Mouse (Mus musculus): ENCODE data around the gene Fbxo11. TPM values are rescaled to one million over a fixed set of nuclear protein-coding genes. Genes with fewer than 3 reads are reported as not detected.
"Not testable (repeated sequence)": the region's sequence is repeated elsewhere in the genome, so short reads cannot be mapped to it uniquely, and the experiment has no call there.

Fbxo11 gene
- polyA plus RNA-seq, 1 experiment from 2014 or later: 39.0 TPM

DNA sequence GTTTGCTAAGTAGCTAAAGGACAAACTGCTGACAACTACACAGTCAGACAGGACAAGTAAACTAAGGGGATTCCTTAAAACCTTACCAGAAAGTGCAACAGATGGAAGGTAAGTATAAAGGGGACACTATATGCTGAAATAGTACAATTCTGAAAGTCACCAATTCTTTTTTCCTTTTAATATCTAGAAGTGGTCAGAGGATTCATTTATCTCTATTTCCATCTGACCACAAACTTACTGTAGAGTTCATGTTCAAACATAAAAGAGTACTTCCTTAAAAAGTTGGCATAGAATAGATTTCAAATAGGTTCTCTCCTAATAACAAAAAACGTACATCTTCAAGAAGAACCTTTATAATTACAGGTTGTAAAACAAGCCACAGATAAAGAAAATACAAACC, 71.8 kb downstream of the Fbxo11 start:
- 93% methylated on average over 1 of the region's 1 CpGs for WGBS
- Histone ChIP-seq H3K4me2 (no peak overlapping the region), H3K9me3 (ENCODE audit: control insufficient read depth, low read length) (no peaks in the 10 kb centered on the region), H3K9ac (ENCODE audit: low read length) (no peak overlapping the region), H3K4me3 (ENCODE audit: low read depth, low read length) (no peak overlapping the region), H3K36me3 (ENCODE audit: control insufficient read depth, insufficient read depth, low read length) (peaks cover 24% of the 10 kb centered on the region; the same call in 1 of the 2 replicates), H3K4me1 (ENCODE audit: control insufficient read depth, insufficient read depth, low read length) (no peaks in the 10 kb centered on the region), H3K27ac (ENCODE audit: low read depth, low read length) (no peak overlapping the region), H3K27me3 (ENCODE audit: control insufficient read depth, insufficient read depth, low read length) (no peaks in the 10 kb centered on the region)
- DNase-seq (ENCODE audit: low spot score, missing footprints): no peak
- ATAC-seq (ENCODE audit: low FRiP score): no peak

- no peak overlapping the region for H3K27ac ChIP-seq (ENCODE audit: low read depth, low read length)
- H3K9ac ChIP-seq (ENCODE audit: low read length): no peak overlapping the region
- H3K4me2 ChIP-seq: no peak overlapping the region
- no peaks in the 10 kb centered on the region for H3K27me3 ChIP-seq (ENCODE audit: control insufficient read depth, insufficient read depth, low read length)
- no peaks in the 10 kb centered on the region for H3K9me3 ChIP-seq (ENCODE audit: control insufficient read depth, low read length)
- 88% methylated on average over 3 of the region's 3 CpGs for WGBS
- ATAC-seq (ENCODE audit: low FRiP score) (no peak), DNase-seq (ENCODE audit: low spot score, missing footprints) (no peak)
- H3K4me3 ChIP-seq (ENCODE audit: low read depth, low read length): no peak overlapping the region
- H3K4me1 ChIP-seq (ENCODE audit: control insufficient read depth, insufficient read depth, low read length): no peaks in the 10 kb centered on the region
- peaks cover 24% of the 10 kb centered on the region; the same call in 1 of the 2 replicates for H3K36me3 ChIP-seq (ENCODE audit: control insufficient read depth, insufficient read depth, low read length)
These were observed 72.9 kb downstream of the Fbxo11 start for GRCm38 (mm10) chr17:87992154-87992553.

DNA sequence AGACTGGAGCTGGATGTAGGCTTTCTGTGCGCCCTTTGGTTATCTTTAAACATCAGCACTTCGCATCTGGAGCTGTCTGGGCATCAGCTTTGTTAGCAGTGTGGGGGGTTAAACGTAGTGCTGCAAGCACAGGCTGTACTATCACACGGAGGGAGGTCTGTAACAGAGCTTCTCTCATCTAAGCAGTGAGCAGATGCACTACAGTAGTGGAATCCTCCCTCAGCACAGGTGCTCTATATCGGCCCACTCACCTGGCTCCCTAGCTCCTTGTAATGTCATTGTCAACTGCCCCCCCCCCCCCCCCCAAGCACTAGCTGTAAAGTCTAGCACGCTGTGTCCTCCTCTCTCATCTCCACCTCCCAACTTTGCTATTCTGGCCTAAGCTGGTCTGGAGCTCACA, 77.6 kb downstream of the Fbxo11 start:
- Histone ChIP-seq H3K4me3 (ENCODE audit: low read depth, low read length) (no peak overlapping the region), H3K9ac (ENCODE audit: low read length) (no peak overlapping the region), H3K36me3 (ENCODE audit: control insufficient read depth, insufficient read depth, low read length) (peaks cover 16% of the 10 kb centered on the region; the same call in 1 of the 2 replicates), H3K4me1 (ENCODE audit: control insufficient read depth, insufficient read depth, low read length) (no peaks in the 10 kb centered on the region), H3K9me3 (ENCODE audit: control insufficient read depth, low read length) (no peaks in the 10 kb centered on the region), H3K27me3 (ENCODE audit: control insufficient read depth, insufficient read depth, low read length) (no peaks in the 10 kb centered on the region), H3K27ac (ENCODE audit: low read depth, low read length) (no peak overlapping the region), H3K4me2 (no peak overlapping the region)
- DNase-seq (ENCODE audit: low spot score, missing footprints): no peak
- 0 out of 2 replicates have a peak, but pooled peaks have one; percentile 42 for ATAC-seq (ENCODE audit: low FRiP score)
- WGBS: 69% methylated on average over 6 of the region's 6 CpGs

- Histone ChIP-seq H3K4me3 (ENCODE audit: low read depth, low read length) (no peak overlapping the region), H3K27me3 (ENCODE audit: control insufficient read depth, insufficient read depth, low read length) (no peaks in the 10 kb centered on the region), H3K9me3 (ENCODE audit: control insufficient read depth, low read length) (no peaks in the 10 kb centered on the region), H3K4me1 (ENCODE audit: control insufficient read depth, insufficient read depth, low read length) (no peaks in the 10 kb centered on the region), H3K9ac (ENCODE audit: low read length) (no peak overlapping the region), H3K27ac (ENCODE audit: low read depth, low read length) (no peak overlapping the region), H3K36me3 (ENCODE audit: control insufficient read depth, insufficient read depth, low read length) (peaks cover 7% of the 10 kb centered on the region; the same call in 1 of the 2 replicates), H3K4me2 (no peak overlapping the region)
- WGBS: 90% methylated on average over 8 of the region's 8 CpGs
- no peak for ATAC-seq (ENCODE audit: low FRiP score)
- no peak for DNase-seq (ENCODE audit: low spot score, missing footprints)
These were observed 79.2 kb downstream of the Fbxo11 start for GRCm38 (mm10) chr17:87985916-87986315.

DNA sequence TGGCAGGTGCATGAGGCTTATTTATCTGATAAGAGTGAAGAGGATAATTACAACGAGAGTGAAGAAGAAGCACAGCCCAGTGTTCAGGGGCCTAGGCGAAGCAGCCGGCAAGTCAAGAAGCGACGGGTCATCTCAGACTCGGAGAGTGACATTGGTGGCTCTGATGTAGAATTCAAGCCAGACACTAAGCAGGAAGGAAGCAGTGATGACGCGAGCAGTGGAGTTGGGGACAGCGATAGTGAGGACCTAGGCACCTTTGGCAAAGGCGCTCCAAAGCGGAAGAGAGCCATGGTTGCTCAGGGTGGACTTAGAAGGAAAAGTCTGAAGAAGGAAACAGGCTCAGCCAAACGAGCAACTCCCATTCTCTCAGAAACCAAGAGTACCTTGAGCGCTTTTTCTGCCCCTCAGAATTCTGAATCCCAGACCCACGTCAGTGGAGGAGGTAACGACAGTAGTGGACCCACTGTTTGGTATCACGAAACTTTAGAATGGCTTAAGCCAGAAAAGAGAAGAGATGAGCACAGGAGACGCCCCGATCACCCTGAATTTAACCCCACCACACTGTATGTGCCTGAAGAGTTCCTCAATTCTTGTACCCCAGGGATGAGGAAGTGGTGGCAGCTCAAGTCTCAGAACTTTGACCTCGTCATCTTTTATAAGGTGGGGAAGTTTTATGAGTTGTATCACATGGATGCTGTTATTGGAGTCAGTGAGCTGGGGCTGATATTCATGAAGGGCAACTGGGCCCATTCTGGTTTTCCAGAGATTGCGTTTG, 80.5 kb downstream of the Fbxo11 start:
- ATAC-seq (ENCODE audit: low FRiP score): no peak
- H3K27me3 ChIP-seq (ENCODE audit: control insufficient read depth, insufficient read depth, low read length): no peaks in the 10 kb centered on the region
- 94% methylated on average over 20 of the region's 20 CpGs for WGBS
- no peak for DNase-seq (ENCODE audit: low spot score, missing footprints)
- no peak overlapping the region for H3K9ac ChIP-seq (ENCODE audit: low read length)
- no peak overlapping the region for H3K4me3 ChIP-seq (ENCODE audit: low read depth, low read length)
- no peaks in the 10 kb centered on the region for H3K9me3 ChIP-seq (ENCODE audit: control insufficient read depth, low read length)
- H3K36me3 ChIP-seq (ENCODE audit: control insufficient read depth, insufficient read depth, low read length): peaks cover 4% of the 10 kb centered on the region; the same call in 1 of the 2 replicates
- H3K27ac ChIP-seq (ENCODE audit: low read depth, low read length): no peak overlapping the region
- H3K4me1 ChIP-seq (ENCODE audit: control insufficient read depth, insufficient read depth, low read length): no peaks in the 10 kb centered on the region
- H3K4me2 ChIP-seq: no peak overlapping the region

GRCm38 (mm10) chr17:87983313-87983712, 81.8 kb downstream of the Fbxo11 start:
- no peak overlapping the region for H3K27ac ChIP-seq (ENCODE audit: low read depth, low read length)
- 85% methylated on average over 4 of the region's 4 CpGs for WGBS
- H3K4me1 ChIP-seq (ENCODE audit: control insufficient read depth, insufficient read depth, low read length): no peaks in the 10 kb centered on the region
- ATAC-seq (ENCODE audit: low FRiP score) (no peak), DNase-seq (ENCODE audit: low spot score, missing footprints) (no peak)
- peaks cover 2% of the 10 kb centered on the region; the same call in 1 of the 2 replicates for H3K36me3 ChIP-seq (ENCODE audit: control insufficient read depth, insufficient read depth, low read length)
- H3K9ac ChIP-seq (ENCODE audit: low read length): no peak overlapping the region
- H3K27me3 ChIP-seq (ENCODE audit: control insufficient read depth, insufficient read depth, low read length): no peaks in the 10 kb centered on the region
- H3K4me3 ChIP-seq (ENCODE audit: low read depth, low read length): no peak overlapping the region
- no peak overlapping the region for H3K4me2 ChIP-seq
- no peaks in the 10 kb centered on the region for H3K9me3 ChIP-seq (ENCODE audit: control insufficient read depth, low read length)

DNA sequence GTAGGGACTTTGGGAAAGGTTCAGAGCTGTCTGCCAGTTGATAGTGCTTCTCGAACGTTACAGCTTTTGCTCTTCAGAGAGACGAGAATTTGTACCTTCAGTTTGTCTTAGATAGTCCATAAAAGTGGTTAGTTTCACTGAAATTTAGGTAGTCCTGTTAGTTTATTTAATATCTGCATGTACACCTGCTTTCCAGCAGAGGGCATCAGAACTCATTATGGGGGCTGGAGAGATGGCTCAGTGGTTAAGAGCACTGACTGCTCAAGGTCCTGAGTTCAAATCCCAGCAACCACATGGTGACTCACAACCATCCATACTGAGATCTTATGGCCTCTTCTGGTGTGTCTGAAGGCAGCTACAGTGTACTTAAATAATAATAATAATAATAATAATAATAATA, 83.0 kb downstream of the Fbxo11 start:
- DNase-seq (ENCODE audit: low spot score, missing footprints) (no peak), ATAC-seq (ENCODE audit: low FRiP score) (no peak)
- H3K36me3 ChIP-seq (ENCODE audit: control insufficient read depth, insufficient read depth, low read length): peaks cover 2% of the 10 kb centered on the region; the same call in 1 of the 2 replicates
- no peaks in the 10 kb centered on the region for H3K27me3 ChIP-seq (ENCODE audit: control insufficient read depth, insufficient read depth, low read length)
- H3K27ac ChIP-seq (ENCODE audit: low read depth, low read length): no peak overlapping the region
- H3K4me2 ChIP-seq: no peak overlapping the region
- H3K9ac ChIP-seq (ENCODE audit: low read length): no peak overlapping the region
- 86% methylated on average over 3 of the region's 3 CpGs for WGBS
- H3K4me3 ChIP-seq (ENCODE audit: low read depth, low read length): no peak overlapping the region
- no peaks in the 10 kb centered on the region for H3K9me3 ChIP-seq (ENCODE audit: control insufficient read depth, low read length)
- no peaks in the 10 kb centered on the region for H3K4me1 ChIP-seq (ENCODE audit: control insufficient read depth, insufficient read depth, low read length)

- not testable (repeated sequence) for H3K4me3 ChIP-seq (ENCODE audit: low read depth, low read length); DNase-seq (ENCODE audit: low spot score, missing footprints); H3K36me3 ChIP-seq (ENCODE audit: control insufficient read depth, insufficient read depth, low read length); H3K4me2 ChIP-seq; H3K9me3 ChIP-seq (ENCODE audit: control insufficient read depth, low read length); ATAC-seq (ENCODE audit: low FRiP score); H3K27me3 ChIP-seq (ENCODE audit: control insufficient read depth, insufficient read depth, low read length); H3K4me1 ChIP-seq (ENCODE audit: control insufficient read depth, insufficient read depth, low read length); H3K27ac ChIP-seq (ENCODE audit: low read depth, low read length); H3K9ac ChIP-seq (ENCODE audit: low read length)
- WGBS: 90% methylated on average over 1 of the region's 1 CpGs
These were observed 85.4 kb downstream of the Fbxo11 start for GRCm38 (mm10) chr17:87979696-87980095.

DNA sequence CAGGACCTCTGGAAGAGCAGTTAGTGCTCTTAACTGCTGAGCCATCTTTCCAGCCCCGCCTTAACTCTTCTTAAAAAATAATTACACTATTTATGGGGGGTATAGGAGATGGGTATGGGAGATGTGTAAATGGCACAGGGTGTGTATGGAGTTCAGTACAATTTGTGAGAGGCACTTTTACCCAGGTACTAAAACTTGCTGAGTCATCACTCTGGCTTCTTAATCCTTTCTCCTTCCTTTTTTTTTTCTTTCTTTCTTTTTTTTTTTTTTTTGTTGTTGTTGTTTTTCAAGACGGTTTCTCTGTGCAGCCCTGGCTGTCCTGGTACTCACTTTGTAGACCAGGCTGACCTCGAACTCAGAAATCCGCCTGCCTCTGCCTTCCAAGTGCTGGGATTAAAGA, 88.2 kb downstream of the Fbxo11 start:
- not testable (repeated sequence) for DNase-seq (ENCODE audit: low spot score, missing footprints); H3K36me3 ChIP-seq (ENCODE audit: control insufficient read depth, insufficient read depth, low read length); H3K27ac ChIP-seq (ENCODE audit: low read depth, low read length); ATAC-seq (ENCODE audit: low FRiP score); H3K27me3 ChIP-seq (ENCODE audit: control insufficient read depth, insufficient read depth, low read length); H3K4me2 ChIP-seq; H3K9ac ChIP-seq (ENCODE audit: low read length); H3K4me3 ChIP-seq (ENCODE audit: low read depth, low read length); H3K9me3 ChIP-seq (ENCODE audit: control insufficient read depth, low read length)
- WGBS: 92% methylated on average over 4 of the region's 4 CpGs
- peaks cover 13% of the 10 kb centered on the region for H3K4me1 ChIP-seq (ENCODE audit: control insufficient read depth, insufficient read depth, low read length)

All from midbrain, embryonic 11.5 days (tissue).